Mouse (Mus musculus): ENCODE results near the gene Gm10518.
A peak's percentile ranks its signal among the peaks of the same experiment; 100 is the strongest.

Gm10518 gene

DNA sequence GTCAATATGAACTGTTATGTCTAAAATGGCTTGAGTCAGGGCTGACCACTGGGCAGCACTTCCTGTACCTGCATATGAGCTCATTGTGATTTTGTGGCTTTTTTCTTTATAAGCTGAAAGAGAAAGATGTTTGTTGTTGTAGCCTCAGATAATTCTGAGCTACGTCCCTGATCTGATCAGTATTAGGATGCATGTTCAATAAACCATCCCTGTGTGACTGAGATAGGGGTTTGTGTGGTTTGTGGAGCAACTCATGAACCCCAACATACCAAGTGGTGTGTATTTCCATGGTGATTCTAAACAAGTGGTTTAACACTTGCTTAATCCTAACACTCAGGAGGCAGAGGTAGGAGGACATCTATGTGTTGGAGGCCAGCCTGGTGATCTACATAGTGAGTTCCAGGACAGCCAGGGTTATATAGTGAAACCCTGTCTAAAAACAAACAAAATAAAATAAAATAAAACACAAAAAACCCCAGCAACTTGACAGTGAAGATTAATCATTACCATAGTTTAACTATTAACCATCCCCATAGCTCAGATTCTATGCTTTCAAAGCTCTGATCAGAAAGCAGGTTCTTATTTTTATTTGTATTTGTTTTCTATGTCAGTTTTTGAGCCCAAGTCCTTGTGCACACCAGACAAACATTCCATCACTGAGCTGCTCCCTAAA is 32.7 kb downstream of the Gm10518 start:
- no peak for DNase-seq (ENCODE audit: low spot score)

DNA sequence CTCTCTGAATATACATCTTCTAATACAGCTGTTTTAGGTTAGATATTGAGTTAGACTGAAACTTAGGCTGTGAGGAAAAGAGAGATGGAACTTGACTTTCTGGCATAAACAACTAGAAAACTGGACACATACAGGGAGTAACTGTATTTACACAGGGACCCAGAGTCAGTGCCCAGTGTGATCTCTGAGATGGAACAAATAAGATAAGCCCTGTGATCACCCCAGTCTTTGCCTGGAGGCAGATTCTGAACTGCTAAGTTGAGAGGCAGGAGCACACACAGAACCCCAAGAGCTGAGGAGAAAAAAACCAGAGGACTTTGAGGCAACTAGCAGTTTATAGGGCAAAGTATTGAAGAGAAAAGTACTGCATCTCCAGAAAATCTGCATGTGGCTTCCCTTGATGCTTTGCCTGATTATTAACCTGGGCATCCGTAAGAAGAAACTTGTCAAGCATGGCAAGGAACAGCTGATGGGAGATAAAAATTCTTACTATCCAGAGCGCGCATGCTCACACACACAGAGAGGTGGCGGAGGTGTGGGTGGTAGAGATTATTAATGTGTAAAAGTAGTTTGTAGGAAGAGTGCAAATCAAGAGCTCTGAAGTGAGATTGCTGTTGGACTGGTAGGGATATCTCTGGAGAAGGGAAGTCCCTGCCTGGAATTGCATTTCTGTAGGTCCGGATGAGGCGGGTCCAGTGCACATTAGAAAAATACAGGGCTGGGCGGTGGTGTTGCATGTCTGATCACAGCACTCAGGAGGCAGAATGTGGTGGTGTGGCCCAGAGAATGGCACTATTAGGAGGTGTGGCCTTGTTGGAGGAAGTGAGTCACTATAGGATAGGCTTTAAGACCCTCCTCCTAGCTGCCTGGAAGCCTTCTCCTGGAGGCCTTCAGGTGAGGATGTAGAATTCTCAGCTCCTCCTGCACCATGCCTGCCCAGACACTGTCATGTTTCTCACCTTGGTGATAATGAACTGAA is 33.5 kb downstream of the Gm10518 start:
- no peak for DNase-seq (ENCODE audit: low spot score)

- DNase-seq (ENCODE audit: low spot score) = no peak
Measured at GRCm38 (mm10) chr1:179842568-179842967, 39.4 kb downstream of the Gm10518 start.

DNA sequence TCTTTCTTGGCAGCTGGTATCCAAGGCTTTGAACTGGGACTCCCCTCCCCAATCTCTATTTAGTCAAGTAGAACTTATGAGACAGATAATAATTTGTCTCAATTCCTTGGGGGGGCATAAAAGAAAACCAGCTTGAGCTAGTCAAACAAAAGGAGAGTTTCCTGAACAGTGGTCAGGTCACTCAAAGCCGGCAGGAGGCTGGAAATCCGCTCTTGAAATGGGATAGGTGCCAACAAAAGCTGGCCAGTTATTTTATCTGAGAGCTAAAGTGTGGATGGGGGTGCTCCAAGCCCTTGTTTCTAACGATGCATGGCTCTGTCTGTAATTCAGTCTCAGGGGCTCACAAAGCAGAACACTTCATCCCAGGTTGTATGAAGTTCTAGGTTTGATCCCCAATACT is 40.8 kb downstream of the Gm10518 start:
- DNase-seq (ENCODE audit: low spot score) = no peak

DNA sequence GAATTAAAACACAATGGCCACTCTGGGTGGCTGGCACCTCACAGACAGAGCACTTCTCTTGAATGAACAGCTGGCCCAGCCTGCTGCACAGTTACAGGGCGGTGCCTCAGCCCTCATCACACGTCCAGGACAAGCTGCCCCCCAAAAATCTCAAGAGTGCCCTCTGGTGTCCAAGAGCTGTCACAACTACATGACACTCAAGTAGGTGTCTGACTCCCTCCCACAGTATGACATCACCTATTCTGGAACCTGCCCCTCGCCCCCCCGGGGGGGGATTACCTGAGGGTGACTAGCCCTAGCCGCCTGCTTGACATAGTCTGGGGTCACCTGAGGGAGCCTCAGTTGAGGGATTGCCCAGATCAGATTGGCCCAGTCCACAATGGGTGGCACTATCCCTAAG is 41.7 kb downstream of the Gm10518 start:
- peak; percentile 66 for DNase-seq (ENCODE audit: low spot score)

GRCm38 (mm10) chr1:179845832-179846499 is 42.8 kb downstream of the Gm10518 start:
- no peak for DNase-seq (ENCODE audit: low spot score)

GRCm38 (mm10) chr1:179847173-179847572 is 44.0 kb downstream of the Gm10518 start:
- no peak for DNase-seq (ENCODE audit: low spot score)

DNA sequence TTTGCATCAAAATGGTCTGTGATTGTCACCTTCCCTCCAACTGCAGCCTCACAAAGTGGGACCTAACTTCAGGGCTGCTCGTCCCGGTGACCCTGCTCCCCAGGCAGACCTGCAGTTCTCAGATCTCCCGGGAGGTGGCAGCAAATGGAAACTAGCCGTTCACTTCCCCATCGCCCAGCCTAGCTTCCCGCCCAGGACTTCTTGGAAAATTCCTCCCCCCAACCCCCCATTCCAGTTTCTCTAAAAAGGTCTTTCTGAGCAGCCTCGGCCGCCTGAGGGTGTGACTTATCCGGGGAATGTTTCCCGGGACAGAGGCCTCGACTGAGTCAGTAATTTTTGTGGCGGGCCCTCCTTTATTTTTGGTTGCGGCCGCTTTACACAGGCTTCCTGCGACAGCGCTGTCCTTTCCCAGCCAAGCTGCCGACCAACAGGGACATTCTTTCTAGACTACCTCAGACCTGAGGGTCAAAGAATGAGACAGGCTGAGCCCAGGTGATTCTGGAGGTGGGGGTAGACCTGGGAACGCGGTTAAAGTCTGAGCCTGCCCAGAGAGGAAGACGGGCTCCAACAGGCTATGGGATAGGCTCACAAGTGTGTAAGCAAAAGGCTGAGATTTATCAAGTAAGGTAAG is 44.7 kb downstream of the Gm10518 start:
- peak; percentile 88 for DNase-seq (ENCODE audit: low spot score)

DNA sequence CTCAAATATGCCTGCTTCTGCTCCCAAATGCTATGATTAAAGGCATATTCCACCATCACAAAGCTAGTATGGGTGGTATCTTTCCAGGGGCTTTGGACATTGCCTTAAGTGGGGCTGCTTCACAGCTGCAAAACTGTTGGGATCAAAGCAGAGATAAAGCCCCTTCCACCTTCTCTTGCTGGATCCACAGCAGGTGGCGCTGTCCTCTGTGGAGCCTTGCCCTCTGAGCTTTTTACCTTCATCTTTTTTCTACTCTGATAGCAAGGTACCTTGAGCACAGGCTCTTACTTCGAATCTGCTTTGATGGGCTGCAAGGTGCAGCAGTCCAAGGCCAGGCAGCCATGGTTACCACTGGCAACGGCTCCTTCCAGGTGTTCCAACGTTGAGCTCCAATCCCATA is 50.2 kb downstream of the Gm10518 start:
- DNase-seq (ENCODE audit: low spot score) = peak; percentile 58
